Mouse (Mus musculus) neural tube, embryonic 11.5 days (tissue): ENCODE data around the gene Slc8b1. TPM values are rescaled to one million over a fixed set of nuclear protein-coding genes. Genes with fewer than 3 reads are reported as not detected.

Source experiments
- ATAC-seq: fragments of 200-750 bp; cut with Nextera tagmentation; 2 replicates; pipeline ENCODE4 v1.8.0; 2017; ENCODE audit warnings: moderate number of reproducible peaks, mild to moderate bottlenecking, moderate TSS enrichment, moderate library complexity; ENCODE audit not compliant: insufficient read depth, low FRiP score, low TSS enrichment
- DNase-seq: peaks from one replicate; pipeline ENCODE4 v3.0.0-alpha.2; 2015; ENCODE audit warnings: low spot score
- H3K27ac ChIP-seq: fragments of 300-500 bp; sonication (generic); 2 replicates; pipeline ENCODE4 v1.5.1; 2014; ENCODE audit warnings: low read depth, mild to moderate bottlenecking, low read length
- H3K27me3 ChIP-seq: fragments of 300-500 bp; sonication (generic); 2 replicates; pipeline ENCODE4 v1.6.1; 2014; ENCODE audit warnings: mild to moderate bottlenecking, low read length, mixed read lengths; ENCODE audit not compliant: control insufficient read depth, insufficient read depth
- H3K36me3 ChIP-seq: fragments of 300-500 bp; sonication (generic); 2 replicates; pipeline ENCODE4 v1.6.1; 2014; ENCODE audit warnings: mild to moderate bottlenecking, low read length, moderate library complexity, mixed read lengths; ENCODE audit not compliant: control insufficient read depth, insufficient read depth
- H3K4me1 ChIP-seq: fragments of 300-500 bp; sonication (generic); 2 replicates; pipeline ENCODE4 v1.6.1; 2014; ENCODE audit warnings: low read length, mixed read lengths; ENCODE audit not compliant: control insufficient read depth, insufficient read depth
- H3K4me2 ChIP-seq: fragments of 300-500 bp; sonication (generic); 2 replicates; pipeline ENCODE4 v1.6.1; 2014; ENCODE audit warnings: low read depth, mild to moderate bottlenecking, moderate library complexity
- H3K4me3 ChIP-seq: fragments of 300-500 bp; sonication (generic); 2 replicates; pipeline ENCODE4 v1.5.1; 2014; ENCODE audit warnings: low read depth, low read length
- H3K9ac ChIP-seq: fragments of 300-500 bp; sonication (generic); 2 replicates; pipeline ENCODE4 v1.6.1; 2014; ENCODE audit warnings: mild to moderate bottlenecking, low read length
- H3K9me3 ChIP-seq: fragments of 300-500 bp; sonication (generic); 2 replicates; pipeline ENCODE4 v1.6.1; 2016; ENCODE audit warnings: low read length; ENCODE audit not compliant: control insufficient read depth
- WGBS: fragments of 180-500 bp; shearing (Covaris S2); extraction: QIAGEN DNeasy Blood & Tissue Kit; methylation state at CpG from one replicate; pipeline ENCODE4 v1.1.7; 2014; 5-methylcytosine and 5-hydroxymethylcytosine counted together
- polyA plus RNA-seq: library from polyadenylated mRNA; unstranded; fragments of >200 nt; fragmentation: Nextera tagmentation; extraction: Ambion mirVana; gene quantifications from 2 replicates; pipeline ENCODE4 v1.2.1, GENCODE M21; 2014

The Slc8b1 gene
- polyA plus RNA-seq, 1 experiment from 2014 or later: 2.9 TPM

DNA sequence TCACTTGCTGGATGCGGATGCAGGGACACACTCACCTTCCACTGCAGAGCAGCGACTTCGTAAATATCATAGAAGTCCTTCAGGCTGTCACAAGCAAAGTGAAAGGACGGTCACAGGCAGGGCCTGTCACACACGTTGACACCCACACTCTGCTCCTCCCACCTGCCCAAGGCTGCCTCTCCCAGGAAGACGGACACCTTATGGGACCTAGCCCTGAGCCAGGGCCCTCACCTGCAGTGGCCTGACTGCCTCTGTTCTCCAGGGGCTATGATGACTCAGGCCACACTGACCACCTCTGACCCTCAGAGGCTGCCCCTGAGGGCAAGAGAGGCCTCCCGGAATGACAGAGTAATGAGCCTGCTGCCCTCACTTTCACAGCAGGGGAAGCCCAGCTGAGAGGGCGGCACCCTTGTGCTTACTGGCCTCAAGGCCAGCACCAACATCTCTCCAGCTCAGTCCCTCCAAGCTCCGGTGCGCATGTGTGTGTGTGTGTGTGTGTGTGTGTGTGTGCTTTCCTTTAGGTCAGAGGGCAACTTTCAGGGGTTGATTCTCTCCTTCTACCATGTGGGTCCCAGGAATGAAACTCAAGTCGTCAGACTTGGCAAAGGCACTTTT, 37.4 kb downstream of the Slc8b1 start:
- 0 out of 2 replicates have a peak, but pooled peaks cover 2% of the 10 kb centered on the region for H3K4me1 ChIP-seq
- H3K4me3 ChIP-seq: no peak overlapping the region
- H3K4me2 ChIP-seq: no peak overlapping the region
- WGBS: 65% methylated on average over 11 of the region's 11 CpGs
- DNase-seq: no peak
- no peaks in the 10 kb centered on the region for H3K27me3 ChIP-seq
- H3K9me3 ChIP-seq: no peaks in the 10 kb centered on the region
- no peak overlapping the region for H3K27ac ChIP-seq
- H3K36me3 ChIP-seq: peaks cover 6% of the 10 kb centered on the region
- ATAC-seq: no peak
- no peak overlapping the region for H3K9ac ChIP-seq

DNA sequence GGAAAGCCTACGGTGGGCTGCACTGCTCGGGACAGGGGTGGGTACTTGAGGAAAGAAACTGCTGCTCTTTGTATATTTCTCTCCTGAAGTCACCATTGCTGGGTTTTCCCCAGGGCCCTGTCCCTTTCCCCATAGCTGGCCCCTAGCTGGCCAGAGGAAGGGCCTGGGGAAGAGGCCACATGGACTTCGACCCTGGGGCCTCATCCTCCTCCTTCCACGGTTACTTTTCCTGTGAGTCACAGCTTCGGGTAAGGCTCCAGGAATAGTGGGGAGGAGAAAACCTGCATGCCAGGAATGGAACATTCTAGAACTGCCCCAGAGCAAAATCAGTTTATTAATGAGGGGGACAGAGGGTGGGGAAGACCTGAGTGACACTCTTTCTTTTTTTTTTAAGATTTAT, 39.2 kb downstream of the Slc8b1 start:
- 89% methylated on average over 5 of the region's 5 CpGs for WGBS
- 0 out of 2 replicates have a peak, but pooled peaks cover 2% of the 10 kb centered on the region for H3K4me1 ChIP-seq
- ATAC-seq (no peak), DNase-seq (no peak)
- H3K4me2 ChIP-seq: no peak overlapping the region
- no peaks in the 10 kb centered on the region for H3K27me3 ChIP-seq
- H3K36me3 ChIP-seq: peaks cover 6% of the 10 kb centered on the region
- H3K27ac ChIP-seq: no peak overlapping the region
- H3K9ac ChIP-seq: no peak overlapping the region
- H3K9me3 ChIP-seq: no peaks in the 10 kb centered on the region
- no peak overlapping the region for H3K4me3 ChIP-seq

DNA sequence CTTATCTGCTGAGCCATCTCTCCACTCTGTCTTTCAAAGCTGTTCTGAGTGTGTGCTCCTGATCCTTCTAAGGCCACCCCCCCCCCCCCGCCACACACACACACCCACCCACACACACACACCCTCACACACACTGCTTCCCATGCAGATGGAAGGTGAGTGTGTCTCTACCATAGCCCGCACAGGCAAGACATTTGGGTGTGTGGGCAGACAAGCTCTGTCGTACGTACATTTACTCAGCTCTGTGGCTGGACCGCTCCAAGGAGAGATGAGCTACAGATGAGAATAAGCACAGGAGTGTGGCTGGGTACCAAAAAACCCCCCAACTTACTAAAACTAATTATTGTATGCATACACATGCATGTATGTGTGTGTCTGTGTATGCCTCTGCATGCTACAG, 39.7 kb downstream of the Slc8b1 start:
- 98% methylated on average over 5 of the region's 5 CpGs for WGBS
- Histone ChIP-seq H3K36me3 (peaks cover 6% of the 10 kb centered on the region), H3K9ac (no peak overlapping the region), H3K4me2 (no peak overlapping the region), H3K4me3 (no peak overlapping the region), H3K9me3 (no peaks in the 10 kb centered on the region), H3K4me1 (0 out of 2 replicates have a peak, but pooled peaks cover 2% of the 10 kb centered on the region), H3K27me3 (no peaks in the 10 kb centered on the region), H3K27ac (no peak overlapping the region)
- DNase-seq: no peak
- ATAC-seq: no peak

DNA sequence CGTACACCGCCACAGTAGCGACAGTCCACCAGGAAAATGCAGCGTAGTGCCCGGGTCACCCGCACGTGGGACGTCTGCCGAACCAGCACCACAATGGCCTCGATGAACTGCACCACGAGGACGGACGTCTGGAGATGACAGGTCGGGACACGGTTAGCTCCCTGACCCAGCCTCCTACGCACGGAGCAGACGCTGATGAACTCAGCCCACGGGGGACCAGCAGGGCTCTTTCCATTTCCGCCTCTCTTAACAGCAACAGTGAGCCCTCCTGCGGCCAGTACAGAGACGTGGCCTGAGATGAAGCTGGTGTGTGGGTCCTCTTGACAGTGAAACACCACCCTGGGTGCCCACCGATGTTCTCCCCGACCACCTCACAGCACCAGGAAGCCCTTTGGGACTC, 44.9 kb downstream of the Slc8b1 start:
- DNase-seq (no peak), ATAC-seq (no peak)
- peaks cover 11% of the 10 kb centered on the region for H3K4me1 ChIP-seq
- WGBS: 86% methylated on average over 24 of the region's 24 CpGs
- no peak overlapping the region for H3K27ac ChIP-seq
- no peak overlapping the region for H3K4me2 ChIP-seq
- no peak overlapping the region for H3K4me3 ChIP-seq
- peaks cover 5% of the 10 kb centered on the region for H3K36me3 ChIP-seq
- no peaks in the 10 kb centered on the region for H3K9me3 ChIP-seq
- H3K9ac ChIP-seq: no peak overlapping the region
- H3K27me3 ChIP-seq: no peaks in the 10 kb centered on the region

DNA sequence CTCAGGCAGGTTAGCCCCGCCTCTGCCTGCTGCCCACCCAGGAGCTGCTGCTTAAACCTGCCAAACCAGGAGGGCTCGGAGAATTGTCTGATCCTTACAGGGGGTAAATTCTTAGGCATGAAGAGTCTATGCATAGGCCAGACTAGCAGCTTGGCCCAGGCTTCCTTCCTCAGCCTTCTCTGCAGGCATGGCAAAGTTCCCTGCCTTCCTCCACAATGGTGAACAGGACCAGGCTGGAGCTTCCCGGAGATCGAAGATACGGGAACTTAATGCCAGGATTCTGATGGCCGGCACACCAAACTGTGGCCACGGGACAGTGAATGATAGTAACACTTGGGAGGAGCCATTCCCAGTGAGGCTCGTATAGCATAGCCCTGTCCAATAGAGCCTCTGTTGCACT, 47.1 kb downstream of the Slc8b1 start:
- ATAC-seq: no peak
- no peak for DNase-seq
- H3K4me2 ChIP-seq: no peak overlapping the region
- WGBS: 76% methylated on average over 8 of the region's 8 CpGs
- no peaks in the 10 kb centered on the region for H3K27me3 ChIP-seq
- H3K9ac ChIP-seq: no peak overlapping the region
- H3K4me3 ChIP-seq: no peak overlapping the region
- peaks cover 2% of the 10 kb centered on the region; the same call in 1 of the 2 replicates for H3K36me3 ChIP-seq
- peaks cover 20% of the 10 kb centered on the region for H3K4me1 ChIP-seq
- no peaks in the 10 kb centered on the region for H3K9me3 ChIP-seq
- H3K27ac ChIP-seq: no peak overlapping the region

DNA sequence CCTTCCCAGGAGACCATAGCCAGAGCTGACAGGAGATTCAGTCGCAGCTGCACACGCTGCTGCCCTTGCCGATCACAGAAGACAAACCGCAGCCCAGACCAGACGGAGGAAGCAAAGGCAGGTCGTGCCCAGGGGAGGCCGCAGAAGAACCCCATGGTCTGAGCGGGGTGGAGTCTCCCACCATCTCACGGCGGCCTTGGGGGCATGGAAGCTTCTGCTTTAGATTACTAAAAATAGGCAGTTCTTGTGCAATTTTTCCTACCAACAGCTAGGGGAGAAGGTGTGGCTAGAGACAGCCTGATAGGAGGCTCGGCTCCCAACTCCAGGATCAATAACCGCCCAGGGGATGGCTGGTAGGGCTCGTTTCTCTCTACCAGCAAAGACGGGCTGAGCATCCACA, 47.8 kb downstream of the Slc8b1 start:
- Histone ChIP-seq H3K27me3 (no peaks in the 10 kb centered on the region), H3K9me3 (no peaks in the 10 kb centered on the region), H3K4me3 (no peak overlapping the region), H3K36me3 (0 out of 2 replicates have a peak, but pooled peaks cover 2% of the 10 kb centered on the region), H3K27ac (no peak overlapping the region), H3K4me1 (peaks cover 24% of the 10 kb centered on the region), H3K4me2 (no peak overlapping the region), H3K9ac (no peak overlapping the region)
- DNase-seq (no peak), ATAC-seq (no peak)
- WGBS: 69% methylated on average over 14 of the region's 14 CpGs

DNA sequence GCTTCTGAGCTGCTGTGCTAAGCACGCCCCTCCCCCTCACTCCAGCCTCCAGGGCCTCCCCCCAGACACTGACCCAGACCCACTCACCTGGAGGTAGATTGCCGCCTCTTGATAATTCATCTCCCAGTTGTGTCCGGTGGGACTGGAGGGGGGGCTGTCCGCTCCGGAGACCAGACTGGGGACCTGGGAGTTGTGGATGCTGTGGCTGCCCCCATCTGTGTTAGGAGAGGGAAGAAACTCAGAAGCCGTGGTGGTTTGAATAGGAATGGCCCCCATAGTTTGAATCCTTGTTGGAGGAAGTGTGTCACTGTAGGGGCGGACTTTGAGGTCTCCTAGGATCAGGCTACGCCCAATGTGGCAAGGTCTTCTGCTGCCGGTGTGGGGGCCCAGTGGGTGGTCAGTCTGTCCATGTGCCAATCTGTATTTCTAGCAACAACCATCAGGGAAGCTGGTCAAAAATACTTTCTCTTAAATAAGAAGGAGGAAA, 49.2 kb downstream of the Slc8b1 start:
- Histone ChIP-seq H3K9me3 (no peaks in the 10 kb centered on the region), H3K36me3 (0 out of 2 replicates have a peak, but pooled peaks cover 2% of the 10 kb centered on the region), H3K27ac (peak overlapping the region; percentile 44; the same call in 1 of the 2 replicates), H3K27me3 (no peaks in the 10 kb centered on the region), H3K4me3 (no peak overlapping the region), H3K9ac (no peak overlapping the region), H3K4me1 (peaks cover 34% of the 10 kb centered on the region), H3K4me2 (0 out of 2 replicates have a peak overlapping the region, but pooled peaks have one; percentile 6)
- ATAC-seq (no peak), DNase-seq (no peak)
- 52% methylated on average over 9 of the region's 9 CpGs for WGBS

DNA sequence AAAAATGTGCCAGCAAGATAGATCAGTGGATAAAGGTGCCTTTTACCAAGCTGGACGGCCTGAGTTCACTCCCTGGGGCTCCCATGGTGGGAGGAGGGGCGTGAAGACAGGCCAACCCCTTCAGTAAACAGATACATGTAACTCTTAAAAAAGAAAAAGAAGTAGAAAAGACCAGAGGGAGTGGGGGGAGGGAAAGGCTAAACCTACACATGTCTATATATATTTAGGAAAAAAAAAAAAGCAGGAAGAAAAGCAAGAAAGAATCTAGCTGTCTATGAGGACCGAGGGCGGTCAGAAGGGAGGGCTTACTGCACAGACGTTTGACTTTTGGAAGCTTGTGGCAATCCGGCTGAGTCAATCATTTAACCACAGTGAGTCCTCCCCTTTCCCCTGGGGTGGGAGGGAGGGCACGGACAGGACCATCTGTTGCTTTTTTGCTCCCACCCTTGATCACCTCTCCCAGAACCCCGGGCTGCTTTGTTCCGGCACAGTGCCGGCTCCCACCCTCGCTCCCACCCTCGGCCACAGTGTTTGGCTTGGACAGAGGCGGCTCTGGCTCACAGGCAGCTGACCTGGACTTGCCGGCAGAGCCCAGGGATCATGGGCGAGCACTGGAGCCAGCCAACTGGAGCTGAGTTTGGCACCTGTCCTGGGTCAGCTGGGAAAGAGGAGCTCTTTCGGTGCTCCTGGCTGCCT, 49.8 kb downstream of the Slc8b1 start:
- peaks cover 40% of the 10 kb centered on the region for H3K4me1 ChIP-seq
- H3K4me3 ChIP-seq: no peak overlapping the region
- H3K9ac ChIP-seq: no peak overlapping the region
- peak overlapping the region; percentile 21; the same call in 1 of the 2 replicates for H3K4me2 ChIP-seq
- ATAC-seq: no peak
- H3K9me3 ChIP-seq: no peaks in the 10 kb centered on the region
- no peaks in the 10 kb centered on the region for H3K27me3 ChIP-seq
- peak overlapping the region; percentile 44 for H3K27ac ChIP-seq
- 6% methylated on average over 16 of the region's 16 CpGs for WGBS
- DNase-seq: peak; percentile 70
- H3K36me3 ChIP-seq: 0 out of 2 replicates have a peak, but pooled peaks cover 2% of the 10 kb centered on the region
